Mouse (Mus musculus) retina, postnatal 7 days (tissue): ENCODE data around the gene Wdr41.

Source experiments
- DNase-seq: peaks from one replicate; pipeline ENCODE4 v3.0.0-alpha.2; 2012; ENCODE audit warnings: low read depth, low spot score

The Wdr41 gene

DNA sequence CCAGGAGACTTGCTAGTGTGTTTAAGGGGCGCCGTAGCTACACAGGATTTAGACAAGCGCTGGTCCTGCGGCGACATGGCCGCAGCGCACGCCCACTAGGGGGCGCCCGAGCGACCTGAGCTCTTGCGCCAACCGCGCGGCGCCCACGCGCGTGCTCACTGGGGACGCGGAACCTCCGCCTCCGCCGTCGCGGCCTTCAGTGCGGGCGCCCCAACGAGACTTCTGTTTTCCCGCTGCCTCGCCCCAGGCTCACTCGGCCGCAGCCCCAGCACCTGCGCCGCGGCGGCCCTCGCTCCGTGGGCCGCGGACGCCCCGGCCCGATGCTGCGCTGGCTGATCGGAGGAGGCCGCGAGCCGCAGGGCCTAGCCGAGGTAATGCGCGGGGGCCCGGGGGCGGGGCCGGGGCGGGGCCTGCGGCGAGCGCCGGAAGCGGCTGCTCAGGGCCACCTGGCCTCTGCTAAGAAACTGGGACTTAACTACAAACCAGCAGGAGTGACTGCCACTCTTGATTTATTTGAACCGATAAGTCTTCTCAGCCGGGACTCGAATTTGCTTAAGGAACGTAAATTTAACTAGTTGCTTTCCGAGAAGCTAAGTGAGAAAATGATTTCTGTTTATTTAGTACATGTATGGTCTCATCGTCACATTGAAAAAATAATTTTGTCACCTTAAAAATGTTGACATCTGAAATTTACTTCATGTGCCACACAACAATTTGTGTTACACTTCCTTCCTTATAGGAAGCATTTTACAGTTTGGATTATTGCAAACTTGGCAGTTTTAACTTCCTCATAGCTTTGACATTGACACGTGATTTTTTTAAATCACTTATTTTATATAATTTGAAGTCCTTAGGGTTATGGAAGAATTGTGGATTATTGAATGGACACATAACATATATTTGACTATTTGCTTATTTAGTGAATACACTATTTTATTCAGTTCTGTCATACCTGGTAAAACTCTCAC, at the start of gene Wdr41:
Wdr41 (plus strand) TSS at position 126 of the 968 bp plus-strand sequence.
- DNase-seq, result peak; percentile 91

DNA sequence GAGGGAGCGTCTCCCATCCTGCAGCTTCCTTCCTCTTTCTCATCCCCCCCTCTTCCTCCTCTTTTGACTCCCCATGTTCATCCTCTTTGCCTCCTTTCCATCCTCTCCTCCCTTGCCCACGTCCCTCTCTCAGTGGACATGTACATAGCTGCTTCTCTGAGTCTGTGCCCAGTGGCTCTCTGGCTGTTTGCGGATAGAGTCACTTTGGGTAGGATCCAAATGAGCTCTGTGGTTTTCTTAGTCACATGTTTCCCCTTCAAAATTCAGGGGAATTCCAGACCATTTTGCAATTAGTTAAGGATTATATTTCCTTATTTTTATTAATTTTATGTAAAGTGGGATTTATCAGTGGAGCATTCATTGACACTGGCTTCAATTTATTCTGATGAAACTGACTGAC, 48.1 kb upstream of the Wdr41 start:
- no peak for DNase-seq

DNA sequence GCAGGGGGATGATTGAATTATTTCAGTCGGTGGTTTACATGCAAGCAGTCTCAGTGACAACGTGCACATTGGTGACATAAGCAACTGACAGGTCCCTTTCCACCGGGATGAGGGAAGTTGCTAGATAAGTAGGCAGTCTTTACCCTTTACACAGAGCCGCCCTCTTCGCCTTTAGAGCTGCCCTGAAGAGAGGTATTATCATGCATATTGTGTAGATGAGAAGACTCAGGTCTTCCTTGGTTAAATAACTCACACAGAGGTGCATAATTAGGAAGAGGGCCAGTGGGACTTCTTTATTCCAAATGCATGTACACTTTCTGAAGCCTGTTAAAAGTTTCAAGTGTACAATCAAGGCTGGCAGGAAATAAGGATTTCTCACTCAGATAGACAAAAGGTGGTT, 37.7 kb upstream of the Wdr41 start:
- no peak for DNase-seq

DNA sequence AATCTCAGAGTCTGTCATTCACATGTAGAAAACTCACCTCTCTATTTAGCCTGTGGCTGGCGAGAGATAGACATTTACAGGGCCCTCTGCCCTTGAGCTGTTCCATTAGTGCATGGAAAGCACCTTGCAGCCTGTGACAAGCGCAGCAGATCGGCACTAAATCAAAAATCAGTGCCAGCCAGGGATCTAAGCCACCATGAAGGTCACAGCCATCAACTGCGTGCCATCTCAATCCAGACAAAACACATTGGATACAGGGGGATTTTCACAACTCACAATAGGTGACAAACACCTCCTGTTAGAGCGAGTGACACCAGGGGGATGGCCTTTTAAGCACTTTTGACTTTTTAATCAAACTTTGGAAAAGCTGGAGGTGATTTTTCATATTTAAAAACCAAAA, 36.0 kb upstream of the Wdr41 start:
- DNase-seq, result no peak

GRCm38 (mm10) chr13:94941230-94941629, 34.9 kb upstream of the Wdr41 start:
- peak; percentile 47 for DNase-seq

DNA sequence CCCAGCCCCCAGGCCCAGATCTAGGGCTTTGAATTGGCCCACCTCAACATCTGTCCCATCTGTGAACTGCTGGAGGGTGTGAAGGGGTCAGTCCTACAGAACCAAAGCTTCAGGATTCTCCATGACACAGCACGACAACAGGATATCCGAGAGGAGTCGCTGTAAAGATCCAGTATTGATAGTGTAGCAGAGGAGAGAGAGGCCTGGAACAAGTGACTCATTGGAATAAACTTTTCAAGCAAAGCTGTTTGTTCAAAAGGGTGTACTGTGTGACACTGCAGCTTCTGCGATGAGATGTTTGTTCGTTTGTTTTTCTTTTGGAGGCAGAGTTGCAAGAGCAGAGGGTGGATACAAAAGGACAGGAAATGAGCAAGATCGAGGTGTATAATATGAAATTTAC, 20.2 kb upstream of the Wdr41 start:
- DNase-seq, result no peak

DNA sequence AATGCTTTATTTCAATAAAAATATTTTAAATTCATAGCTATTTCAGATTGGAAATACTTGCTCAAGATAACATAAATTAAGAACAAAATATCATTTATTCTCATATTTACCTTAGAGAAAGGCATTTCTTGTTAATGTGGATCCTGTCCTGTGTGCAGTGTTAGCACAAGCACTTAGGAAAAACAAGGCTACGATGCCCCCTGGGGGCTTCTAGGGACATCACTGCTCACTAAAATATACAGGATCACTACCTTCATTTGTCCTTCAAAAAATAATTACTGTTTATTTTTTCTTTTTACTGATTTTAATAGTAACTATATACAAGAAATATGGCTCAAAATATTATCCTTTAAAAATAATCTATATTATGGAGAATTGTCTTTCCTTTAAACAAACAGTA, 18.2 kb upstream of the Wdr41 start:
- DNase-seq, result peak; percentile 20

GRCm38 (mm10) chr13:94969992-94970553, 6.1 kb upstream of the Wdr41 start:
- no peak for DNase-seq

DNA sequence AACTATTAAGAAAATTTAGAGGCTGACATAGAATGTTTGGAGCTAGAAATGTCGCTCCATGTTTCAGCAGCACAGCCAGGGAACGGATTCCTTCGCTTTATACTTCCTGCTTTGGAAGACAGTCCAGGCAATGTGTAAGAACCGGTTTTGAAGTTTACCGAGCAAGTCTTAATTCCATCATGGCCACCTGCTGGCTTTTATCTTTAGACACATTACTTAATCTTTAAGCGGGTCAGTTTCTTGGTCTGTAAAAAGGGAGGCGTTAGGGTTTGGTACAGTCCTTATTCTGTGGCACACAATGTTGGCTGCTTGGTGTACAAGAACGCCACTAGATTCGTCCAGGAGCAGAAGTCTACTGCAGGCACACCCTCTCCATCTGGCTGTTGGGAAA, 321 bp upstream of the Wdr41 start:
- no peak for DNase-seq

DNA sequence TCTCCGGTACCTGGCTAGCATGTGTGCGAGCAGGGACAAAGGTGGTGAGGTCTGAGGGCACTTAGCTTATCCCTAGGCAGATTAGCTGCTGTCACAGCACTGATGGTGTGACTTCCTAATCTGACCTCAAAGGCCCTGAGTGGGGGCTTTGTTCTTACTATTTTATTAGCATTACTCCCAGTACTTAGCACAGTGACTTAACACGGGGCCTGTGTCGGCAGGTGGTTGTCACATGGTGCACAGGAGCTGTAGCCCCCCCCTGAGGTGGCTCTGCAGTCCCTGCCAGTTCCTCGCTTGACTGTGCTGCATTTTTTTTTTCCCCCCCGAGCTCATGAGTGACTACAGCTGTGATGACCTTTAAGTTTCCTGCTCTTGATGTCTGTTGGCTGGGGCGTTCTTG, 2.9 kb downstream of the Wdr41 start:
- no peak for DNase-seq

DNA sequence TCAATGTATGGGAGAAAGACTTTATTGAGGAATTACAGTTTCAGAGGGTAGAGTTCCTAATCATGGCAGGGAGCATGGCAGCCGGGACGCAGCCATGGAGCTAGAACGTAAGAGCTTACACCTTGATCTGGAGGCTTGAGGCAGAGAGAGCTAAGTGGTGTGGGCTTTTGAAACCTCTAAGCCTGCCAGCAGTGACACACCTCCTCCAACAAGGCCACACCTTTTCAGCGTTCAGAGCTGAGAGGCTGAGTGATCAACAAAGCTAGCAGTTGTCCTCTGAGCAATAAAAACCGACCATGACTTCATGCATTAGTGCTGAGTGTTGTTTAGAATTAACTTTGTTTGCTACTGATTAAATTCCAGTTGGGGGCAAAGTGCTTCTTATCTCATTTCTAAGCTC, 14.4 kb downstream of the Wdr41 start:
- DNase-seq, result no peak

DNA sequence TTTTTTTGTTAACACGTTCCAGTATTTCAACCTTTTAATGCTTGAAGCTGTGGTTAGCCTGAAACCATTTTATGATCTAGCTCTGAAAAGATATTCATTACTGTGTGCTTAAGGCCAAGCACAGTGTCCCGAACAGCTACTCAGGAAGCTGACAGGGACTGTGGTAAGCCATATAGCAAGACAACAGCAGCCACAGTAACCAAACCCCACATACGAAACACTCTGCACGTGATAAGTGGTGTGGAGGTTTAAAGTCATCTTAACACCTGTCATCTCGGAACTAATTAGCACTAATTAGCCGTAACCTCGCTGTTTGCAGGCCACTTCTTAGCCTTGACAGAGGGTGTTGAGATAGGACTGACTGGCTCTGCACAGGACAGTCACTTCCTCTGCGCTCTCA, 31.1 kb downstream of the Wdr41 start:
- no peak for DNase-seq

DNA sequence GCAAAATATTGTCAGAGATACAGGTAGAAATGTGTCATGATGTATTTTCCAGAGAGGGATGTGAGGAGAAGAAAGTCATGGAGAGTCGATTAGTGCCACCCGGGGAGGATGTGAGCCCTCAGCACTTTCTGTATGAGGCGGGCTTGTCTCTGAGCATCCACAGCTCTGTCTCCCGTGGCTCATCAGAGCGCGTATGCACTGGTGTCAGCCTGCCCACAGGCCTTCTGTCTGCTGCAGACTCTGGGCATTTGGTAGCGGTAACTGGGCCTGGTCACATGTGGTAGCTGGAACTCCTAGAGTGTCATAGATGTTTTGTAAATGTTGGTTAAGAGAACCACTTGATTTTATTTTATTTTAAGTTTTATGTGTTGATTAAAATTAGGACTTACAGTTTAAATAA, 33.1 kb downstream of the Wdr41 start:
- DNase-seq, result no peak

GRCm38 (mm10) chr13:95011546-95012257, 35.6 kb downstream of the Wdr41 start:
- no peak for DNase-seq

DNA sequence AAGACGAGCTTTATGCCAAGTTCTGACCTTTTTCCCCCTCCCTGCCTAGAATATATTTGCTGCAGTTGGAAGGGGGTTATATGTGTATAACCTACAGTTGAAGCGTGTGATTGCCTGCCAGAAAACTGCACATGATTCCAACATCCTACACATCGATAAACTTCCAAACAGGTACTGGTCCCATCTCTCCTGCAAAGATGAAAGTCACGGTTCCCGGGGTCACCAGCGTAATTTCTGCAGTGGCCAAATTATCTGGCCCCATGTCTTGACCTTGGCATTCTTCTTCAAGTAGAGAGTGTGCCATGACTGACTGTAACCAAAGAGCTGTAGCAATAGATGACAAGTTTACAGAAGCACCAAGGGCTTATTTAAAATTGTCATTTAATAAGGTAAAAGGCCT, 41.1 kb downstream of the Wdr41 start:
- DNase-seq, result no peak

DNA sequence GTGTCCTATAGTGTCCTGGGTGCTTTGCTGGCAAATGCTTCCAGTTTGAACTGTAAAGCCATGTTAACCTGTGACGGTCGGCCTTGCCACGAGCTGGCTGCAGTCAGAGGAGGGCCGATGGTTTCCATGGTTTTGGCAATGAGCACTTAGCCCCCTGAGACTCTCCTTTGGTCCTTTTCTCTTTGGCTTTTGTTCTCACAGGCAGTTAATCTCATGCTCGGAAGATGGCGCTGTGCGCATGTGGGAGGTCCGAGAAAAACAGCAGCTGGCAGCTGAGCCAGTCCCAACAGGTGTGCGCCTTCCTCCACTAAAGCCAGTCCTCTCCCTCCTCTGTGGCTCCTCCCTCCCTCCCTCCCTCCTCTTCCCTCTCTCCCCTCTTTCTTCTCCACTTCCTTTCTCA, 41.8 kb downstream of the Wdr41 start:
- peak; percentile 75 for DNase-seq

GRCm38 (mm10) chr13:95019345-95019744, 43.2 kb downstream of the Wdr41 start:
- no peak for DNase-seq

- no peak for DNase-seq
Measured at GRCm38 (mm10) chr13:95020216-95020615, 44.1 kb downstream of the Wdr41 start.

GRCm38 (mm10) chr13:95030828-95031227, 54.7 kb downstream of the Wdr41 start:
- no peak for DNase-seq

GRCm38 (mm10) chr13:95032127-95032831, 56.1 kb downstream of the Wdr41 start:
- DNase-seq, result no peak

DNA sequence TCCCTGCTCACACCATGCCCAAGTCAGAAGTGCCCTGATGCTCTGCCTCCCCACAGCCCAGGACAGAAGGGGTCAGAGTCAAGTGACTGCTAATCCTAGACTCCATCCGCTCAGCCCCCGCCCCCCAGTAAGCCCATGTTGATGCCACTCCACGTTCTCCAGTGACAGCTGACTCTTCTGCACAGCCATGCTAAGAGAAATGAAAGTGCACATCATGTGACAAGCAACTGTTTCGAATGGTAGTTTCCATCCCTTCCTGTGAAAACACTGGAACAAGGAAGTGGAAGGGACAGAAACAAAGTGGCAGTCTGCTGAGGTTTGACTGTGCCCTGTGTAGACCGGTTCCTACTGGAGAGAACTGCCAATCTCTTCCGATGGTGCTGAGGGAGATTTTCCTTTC, 56.8 kb downstream of the Wdr41 start:
- no peak for DNase-seq

DNA sequence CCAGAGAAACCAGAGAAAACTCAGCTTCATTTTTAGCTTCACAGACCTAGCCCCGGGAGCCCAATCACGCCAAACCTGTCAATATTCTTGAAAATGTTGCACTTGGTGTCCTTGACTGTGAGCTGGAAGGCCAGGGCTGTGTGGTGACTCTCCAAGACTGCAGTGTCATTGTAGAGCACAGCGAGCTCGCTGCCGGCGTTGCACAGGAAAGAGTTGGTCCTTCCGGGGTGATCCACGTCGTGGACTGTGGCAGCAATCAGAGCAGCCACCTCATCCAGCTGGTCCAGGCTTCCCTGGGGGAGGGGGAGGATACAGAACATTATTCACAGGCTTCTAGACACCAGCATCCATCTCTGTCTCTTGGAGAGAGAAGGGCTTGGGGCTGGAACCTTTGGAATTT, 58.0 kb downstream of the Wdr41 start:
- DNase-seq, result no peak
